Mouse (Mus musculus): Measurements from ENCODE around the gene Acly. TPM values are rescaled to one million over a fixed set of nuclear protein-coding genes. Genes with fewer than 3 reads are reported as not detected.
"Not testable (repeated sequence)": the region's sequence is repeated elsewhere in the genome, so short reads cannot be mapped to it uniquely, and the experiment has no call there.

Acly gene
- total RNA-seq, 2 experiments from 2014 or later = 28.4 to 34.4 TPM

DNA sequence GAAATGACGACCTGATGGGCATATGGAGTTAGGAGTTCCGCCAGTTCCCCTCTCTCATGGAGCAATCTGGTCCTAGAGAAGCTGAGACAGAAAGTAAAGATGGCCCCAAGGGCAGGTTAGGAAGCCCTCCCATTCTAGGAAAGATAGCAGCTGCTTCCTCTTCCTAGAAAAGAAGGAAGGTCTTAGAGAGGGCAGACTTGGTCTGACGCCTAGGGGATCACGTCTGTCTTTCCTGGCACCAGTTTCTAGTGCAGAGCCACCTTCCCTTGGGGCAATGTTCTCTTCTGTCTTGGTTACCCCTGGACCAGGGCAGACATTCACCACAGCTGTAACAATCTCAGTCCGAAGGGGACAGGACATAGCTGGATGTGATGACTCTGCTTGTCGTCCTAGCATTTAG is 20.3 kb upstream of the Acly start:
- no peak for ATAC-seq (replicated peaks; ENCODE audit: low FRiP score, poor library complexity, severe bottlenecking)

DNA sequence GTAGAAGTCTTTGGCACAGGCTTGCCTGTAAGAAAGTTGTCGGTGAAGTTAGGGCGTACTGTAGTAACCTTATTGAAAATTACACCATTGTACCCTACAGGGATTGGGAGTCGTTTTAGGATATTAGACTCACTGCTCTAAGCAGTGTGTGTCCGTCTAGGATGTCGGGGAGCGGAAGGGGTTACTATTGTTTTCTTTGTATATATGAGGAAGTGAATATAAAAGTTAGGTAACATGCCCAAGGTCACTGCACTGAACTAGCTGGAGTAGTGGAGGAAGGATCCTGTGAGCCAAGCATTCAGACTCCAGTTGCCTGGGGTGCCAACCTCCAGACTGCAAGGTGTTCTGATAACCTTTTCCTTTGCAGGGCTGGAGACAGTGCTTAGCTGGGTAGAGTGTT is 19.2 kb upstream of the Acly start:
- ATAC-seq (replicated peaks; ENCODE audit: low FRiP score, poor library complexity, severe bottlenecking) = no peak

- ATAC-seq (replicated peaks; ENCODE audit: low FRiP score, poor library complexity, severe bottlenecking) = no peak
Observed at GRCm38 (mm10) chr11:100545746-100546085, 17.9 kb upstream of the Acly start.

- peak; percentile 97 for ATAC-seq (replicated peaks; ENCODE audit: low FRiP score, poor library complexity, severe bottlenecking)
Observed at GRCm38 (mm10) chr11:100544832-100545745, 17.3 kb upstream of the Acly start, which contains the start of gene Ttc25. Gene Ttc25 (plus strand): TSS chr11:100545607.

- no peak for ATAC-seq (replicated peaks; ENCODE audit: low FRiP score, poor library complexity, severe bottlenecking)
Observed at GRCm38 (mm10) chr11:100541577-100541976, 13.8 kb upstream of the Acly start.

- no peak for ATAC-seq (replicated peaks; ENCODE audit: low FRiP score, poor library complexity, severe bottlenecking)
Observed at GRCm38 (mm10) chr11:100540966-100541365, 13.2 kb upstream of the Acly start.

GRCm38 (mm10) chr11:100536466-100536865 is 8.7 kb upstream of the Acly start:
- ATAC-seq (replicated peaks; ENCODE audit: low FRiP score, poor library complexity, severe bottlenecking) = no peak

DNA sequence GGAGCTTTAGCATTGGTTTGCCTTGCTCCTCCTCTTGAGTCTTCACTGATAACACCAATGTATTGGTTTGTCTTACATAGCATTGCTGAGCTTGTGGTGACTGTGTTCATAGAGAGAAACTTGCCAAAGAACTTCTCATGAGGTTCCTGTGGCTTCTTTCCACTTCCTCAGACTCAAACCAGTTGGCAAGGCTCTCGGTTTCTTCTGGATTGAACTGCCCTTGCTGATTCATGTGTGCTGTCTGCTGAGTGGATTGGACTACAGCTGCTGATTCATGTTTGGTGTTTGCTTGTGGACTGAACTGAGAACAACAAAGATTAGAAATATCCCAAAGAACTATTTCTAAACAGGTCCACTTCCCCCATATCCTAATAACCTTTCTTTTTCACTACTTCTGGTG is 8.2 kb upstream of the Acly start:
- ATAC-seq (replicated peaks; ENCODE audit: low FRiP score, poor library complexity, severe bottlenecking) = no peak

DNA sequence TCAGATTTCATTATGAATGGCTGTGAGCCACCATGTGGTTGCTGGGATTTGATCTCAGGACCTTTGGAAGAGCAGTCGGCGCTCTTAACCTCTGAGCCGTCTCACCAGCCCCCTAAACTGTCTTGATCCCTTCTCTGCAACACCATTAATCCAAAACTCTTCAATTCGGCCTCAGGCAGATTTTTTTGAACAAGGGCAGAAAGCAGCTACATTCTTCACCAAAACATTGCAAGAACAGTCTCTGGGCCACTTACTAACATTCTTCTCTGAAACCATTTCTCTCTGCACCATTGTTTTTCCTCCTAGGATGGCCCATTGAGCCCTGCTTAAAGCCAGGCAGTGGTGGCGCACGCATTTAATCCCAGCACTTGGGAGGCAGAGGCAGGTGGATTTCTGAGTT is 7.0 kb upstream of the Acly start:
- ATAC-seq (replicated peaks; ENCODE audit: low FRiP score, poor library complexity, severe bottlenecking) = not testable (repeated sequence)

DNA sequence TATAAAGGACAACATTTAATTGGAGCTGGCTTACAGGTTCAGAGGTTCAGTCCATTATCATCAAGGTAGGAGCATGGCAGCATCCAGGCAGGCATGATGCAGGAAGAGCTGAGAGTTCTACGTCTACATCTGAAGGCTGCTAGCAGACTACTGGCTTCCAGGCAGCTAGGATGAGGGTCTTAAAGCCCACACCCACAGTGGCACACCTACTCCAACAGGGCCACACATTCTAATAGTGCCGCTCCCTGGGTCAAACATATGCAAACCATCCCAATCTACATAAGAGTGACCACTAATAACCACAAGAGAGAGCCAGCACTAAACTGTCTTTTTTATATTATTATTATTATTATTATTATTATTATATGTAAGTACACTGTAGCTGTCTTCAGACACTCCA is 6.6 kb upstream of the Acly start:
- not testable (repeated sequence) for ATAC-seq (replicated peaks; ENCODE audit: low FRiP score, poor library complexity, severe bottlenecking)

DNA sequence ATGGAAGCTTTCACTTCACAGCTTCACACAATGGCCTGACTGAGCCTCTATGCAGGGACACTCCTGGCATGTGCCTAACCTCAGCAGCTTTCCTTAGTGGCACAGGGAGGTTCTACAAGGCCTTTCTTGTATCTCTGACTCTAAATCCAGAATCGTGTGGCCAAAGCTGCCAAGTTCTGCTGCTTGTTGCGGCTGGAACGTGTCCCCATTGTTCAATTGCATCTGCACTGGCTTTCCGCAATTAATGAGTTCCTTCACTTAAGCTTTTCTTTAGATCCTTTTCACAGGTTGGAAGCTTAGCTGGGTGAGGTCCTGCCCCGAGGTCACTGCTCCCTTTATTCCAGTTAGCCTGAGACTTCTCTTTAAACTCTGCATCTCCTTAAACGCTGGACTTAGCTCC is 6.1 kb upstream of the Acly start:
- no peak for ATAC-seq (replicated peaks; ENCODE audit: low FRiP score, poor library complexity, severe bottlenecking)

DNA sequence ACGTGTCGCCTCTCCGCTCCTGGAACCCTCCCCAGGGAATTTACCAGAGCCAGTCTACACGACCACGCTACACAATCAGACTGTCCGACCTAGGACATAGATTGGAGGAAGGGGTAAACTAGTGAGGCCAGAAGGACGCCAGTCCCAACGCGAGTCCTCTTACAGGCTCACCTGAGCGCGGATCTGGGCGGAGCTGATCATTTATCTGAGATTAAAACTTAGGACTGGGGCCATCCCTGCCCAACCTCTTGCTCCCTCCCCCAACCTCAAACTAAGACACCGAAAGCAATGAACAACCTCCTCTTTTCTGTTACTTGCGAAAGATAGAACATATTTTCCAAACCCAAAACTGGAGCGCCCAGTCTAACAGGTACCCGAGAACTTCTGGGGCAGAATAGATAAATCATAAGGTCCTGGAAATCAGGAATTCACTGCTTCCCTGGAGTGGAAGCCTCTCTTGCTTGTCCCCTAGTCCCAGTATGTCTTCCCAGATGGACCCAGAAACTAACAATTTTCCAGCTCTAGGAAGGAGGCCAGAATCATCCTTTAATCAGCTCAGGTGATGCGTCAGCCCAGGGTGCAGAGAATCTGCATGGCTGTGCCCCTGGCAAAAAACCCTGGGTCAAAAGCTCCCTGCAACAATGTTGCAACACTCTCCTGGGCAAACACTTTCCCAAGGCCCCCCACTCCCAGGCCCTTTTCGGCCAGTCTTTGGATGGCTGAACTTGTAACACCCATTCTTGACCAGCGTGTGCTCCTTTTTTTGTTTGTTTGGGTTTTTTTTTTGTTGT is 770 bp upstream of the Acly start:
- ATAC-seq (replicated peaks; ENCODE audit: low FRiP score, poor library complexity, severe bottlenecking) = no peak

- ATAC-seq (replicated peaks; ENCODE audit: low FRiP score, poor library complexity, severe bottlenecking) = peak; percentile 53
Observed at GRCm38 (mm10) chr11:100527066-100527457, 738 bp downstream of the Acly start.

DNA sequence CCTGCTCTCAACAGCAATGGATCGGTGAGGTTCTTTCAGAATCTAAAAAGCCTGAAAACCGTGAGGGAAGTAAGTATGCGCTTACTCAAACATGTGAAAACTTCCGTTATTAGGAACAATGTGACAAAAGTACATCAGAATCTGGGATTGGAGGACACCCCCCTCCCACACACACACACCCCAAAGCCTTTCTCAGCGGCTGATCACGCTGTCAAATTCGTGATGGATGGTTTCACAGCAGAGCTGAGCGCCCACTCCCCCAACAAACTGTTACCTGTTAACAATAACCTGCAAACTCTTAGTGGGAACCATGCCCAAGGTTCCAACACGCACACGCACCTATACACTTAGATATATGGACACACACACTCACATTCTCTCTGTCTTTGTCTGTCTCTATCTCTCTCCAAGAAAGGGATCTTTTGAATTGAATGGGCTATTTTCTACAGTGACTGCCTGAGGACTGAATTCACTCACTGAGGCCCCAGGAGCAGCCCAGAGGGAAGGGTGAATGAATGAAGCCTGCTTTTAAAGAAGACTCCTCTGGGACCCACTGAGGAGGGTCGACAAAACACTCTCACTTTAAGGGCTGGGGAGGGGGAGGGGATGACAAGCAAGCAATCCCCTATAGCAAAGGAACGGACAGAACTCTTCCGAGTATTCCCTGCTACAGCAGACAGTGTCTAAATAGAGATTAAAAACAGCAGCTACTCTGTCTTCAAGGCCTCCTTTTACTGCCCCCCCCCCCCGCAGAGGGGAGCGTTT is 1.6 kb downstream of the Acly start:
- no peak for ATAC-seq (replicated peaks; ENCODE audit: low FRiP score, poor library complexity, severe bottlenecking)

DNA sequence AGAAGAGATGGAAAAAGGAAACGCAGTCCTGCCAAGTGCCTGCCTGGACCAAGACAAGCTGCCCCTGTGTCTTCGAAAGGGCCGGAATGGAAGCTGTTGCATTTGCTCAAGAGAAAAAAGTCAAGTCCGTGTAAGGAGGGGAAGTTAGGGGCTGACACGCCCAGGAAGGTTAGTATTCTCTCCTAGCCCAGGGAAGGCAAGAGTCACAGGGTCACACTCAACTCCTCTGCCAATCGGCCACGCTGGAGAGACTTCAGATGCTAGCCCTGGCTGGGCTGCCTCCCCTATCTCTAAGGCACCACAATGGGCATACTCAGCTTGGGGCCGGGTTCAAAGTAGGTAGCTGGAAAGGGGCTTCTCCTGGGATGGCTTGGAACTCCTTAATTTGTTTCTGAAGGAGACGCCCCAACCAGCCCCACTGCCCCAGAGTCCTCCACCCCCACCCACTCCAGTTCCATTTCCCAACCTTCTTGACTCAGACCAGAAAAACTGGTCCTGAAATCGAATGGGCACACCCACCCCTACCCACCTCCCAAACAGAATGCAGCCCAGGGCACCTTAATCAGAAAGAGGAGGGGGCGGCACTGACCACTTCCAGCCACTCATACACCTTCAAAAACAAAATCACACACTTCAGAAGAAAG is 2.7 kb downstream of the Acly start:
- no peak for ATAC-seq (replicated peaks; ENCODE audit: low FRiP score, poor library complexity, severe bottlenecking)

- ATAC-seq (replicated peaks; ENCODE audit: low FRiP score, poor library complexity, severe bottlenecking) = no peak
Observed at GRCm38 (mm10) chr11:100524358-100524757, 3.4 kb downstream of the Acly start.

DNA sequence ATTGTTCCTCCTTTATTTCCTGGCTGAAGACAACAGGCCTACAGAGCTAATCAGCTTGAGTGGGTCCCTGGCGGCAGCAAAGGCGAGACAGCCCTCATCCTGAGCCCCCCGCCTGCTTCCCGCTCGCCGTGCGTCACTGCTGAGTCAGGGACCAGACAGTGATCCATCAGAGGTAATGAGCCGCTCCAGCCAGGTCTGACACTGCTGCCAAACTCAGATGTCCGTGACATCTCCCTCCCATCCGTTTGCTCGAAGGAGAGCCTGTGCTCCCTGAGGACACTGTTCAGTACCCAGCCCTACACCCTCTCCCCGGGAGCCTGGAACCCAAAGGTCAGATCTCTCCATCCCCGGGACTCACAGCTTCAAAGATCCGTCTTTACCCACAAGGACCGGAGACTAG is 7.0 kb downstream of the Acly start:
- ATAC-seq (replicated peaks; ENCODE audit: low FRiP score, poor library complexity, severe bottlenecking) = no peak

DNA sequence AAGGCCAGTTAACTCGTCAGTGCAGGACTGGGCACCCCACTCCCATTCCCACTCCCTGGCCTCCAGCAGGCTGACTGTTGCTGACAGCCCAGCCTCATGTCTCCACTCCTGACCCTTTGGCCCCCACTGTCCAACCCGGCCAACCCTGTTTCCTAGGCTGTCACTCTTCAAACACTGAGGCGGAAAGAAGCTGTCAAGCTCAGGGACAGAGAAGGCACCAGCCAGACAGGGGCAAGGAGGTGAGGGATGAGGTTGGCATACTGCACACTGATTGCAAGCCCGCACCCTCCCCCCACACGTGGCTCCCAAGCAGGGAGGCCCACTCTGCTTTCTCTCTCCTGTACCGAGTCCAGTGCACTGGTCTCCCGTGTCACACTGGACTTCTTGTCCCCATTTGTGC is 8.6 kb downstream of the Acly start:
- ATAC-seq (replicated peaks; ENCODE audit: low FRiP score, poor library complexity, severe bottlenecking) = no peak

DNA sequence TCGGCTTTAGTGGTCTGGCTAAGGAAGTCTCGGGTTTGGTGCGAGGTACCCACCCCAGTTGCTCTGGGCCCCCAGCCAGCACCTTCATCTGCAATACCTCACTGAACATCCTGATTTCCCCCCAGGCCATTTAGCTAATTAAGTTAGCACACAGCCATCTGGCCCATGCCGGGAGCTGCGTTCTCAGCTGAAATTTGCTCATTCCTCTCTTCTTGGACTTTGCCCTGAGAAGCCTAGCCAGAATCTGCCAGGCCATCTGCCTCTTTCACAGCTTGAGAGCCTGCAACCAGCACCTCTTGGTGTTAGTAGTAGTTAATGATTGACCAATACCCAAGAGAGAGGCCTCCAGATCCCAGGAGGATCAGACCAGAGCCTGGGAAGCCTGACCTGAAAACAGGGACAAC is 9.6 kb downstream of the Acly start:
- ATAC-seq (replicated peaks; ENCODE audit: low FRiP score, poor library complexity, severe bottlenecking) = no peak

DNA sequence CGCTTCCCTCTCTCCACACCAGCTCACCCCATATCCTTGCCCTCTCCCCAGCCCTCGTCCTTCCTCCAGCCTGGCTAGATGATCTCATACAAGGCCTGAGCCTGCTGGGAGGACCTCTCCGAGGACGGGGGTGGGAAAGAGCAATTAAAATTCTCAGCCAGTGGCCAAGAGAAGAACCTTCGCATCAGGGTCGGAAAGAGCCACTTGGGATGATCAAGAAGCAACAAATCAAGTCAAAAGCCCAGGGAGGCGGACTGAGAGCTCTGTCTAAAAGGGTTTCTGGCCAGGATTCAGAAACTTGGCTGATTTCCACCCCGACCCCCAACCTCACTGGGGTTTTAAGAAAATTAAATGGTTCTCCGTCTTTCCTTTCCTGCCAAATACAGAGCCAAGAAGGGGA is 11.5 kb downstream of the Acly start:
- ATAC-seq (replicated peaks; ENCODE audit: low FRiP score, poor library complexity, severe bottlenecking) = no peak
